Mouse (Mus musculus) brain, embryonic 14.5 days (tissue): Measurements from ENCODE around the gene Hnrnpul2. TPM values are rescaled to one million over a fixed set of nuclear protein-coding genes. Genes with fewer than 3 reads are reported as not detected.
"Not testable (repeated sequence)": the region's sequence is repeated elsewhere in the genome, so short reads cannot be mapped to it uniquely, and the experiment has no call there.

ENCODE experiments used
- DNase-seq: peaks from one replicate; pipeline ENCODE4 v3.0.0-alpha.2; 2011; ENCODE audit warnings: low read depth
- CTCF ChIP-seq: fragments of 200-500 bp; IDR thresholded peaks from 2 replicates; pipeline ENCODE4 v1.5.1; 2012; ENCODE audit warnings: inconsistent platforms, mild to moderate bottlenecking, moderate library complexity, borderline replicate concordance; ENCODE audit not compliant: insufficient read depth, insufficient read length; ENCODE audit errors: extremely low read depth
- POLR2A ChIP-seq: fragments of 200-500 bp; IDR thresholded peaks from 2 replicates; pipeline ENCODE4 v1.6.1; 2012; ENCODE audit warnings: mild to moderate bottlenecking, inconsistent platforms, borderline replicate concordance; ENCODE audit not compliant: poor library complexity, insufficient read depth, insufficient read length, severe bottlenecking; ENCODE audit errors: extremely low read depth
- polyA plus RNA-seq: library from polyadenylated mRNA; depleted of rRNA; stranded (reverse); fragments of >200 nt; gene quantifications from 2 replicates; pipeline ENCODE4 v1.2.3, GENCODE M21; 2012

Hnrnpul2 gene
- polyA plus RNA-seq, 1 experiment = 85.5 TPM

DNA sequence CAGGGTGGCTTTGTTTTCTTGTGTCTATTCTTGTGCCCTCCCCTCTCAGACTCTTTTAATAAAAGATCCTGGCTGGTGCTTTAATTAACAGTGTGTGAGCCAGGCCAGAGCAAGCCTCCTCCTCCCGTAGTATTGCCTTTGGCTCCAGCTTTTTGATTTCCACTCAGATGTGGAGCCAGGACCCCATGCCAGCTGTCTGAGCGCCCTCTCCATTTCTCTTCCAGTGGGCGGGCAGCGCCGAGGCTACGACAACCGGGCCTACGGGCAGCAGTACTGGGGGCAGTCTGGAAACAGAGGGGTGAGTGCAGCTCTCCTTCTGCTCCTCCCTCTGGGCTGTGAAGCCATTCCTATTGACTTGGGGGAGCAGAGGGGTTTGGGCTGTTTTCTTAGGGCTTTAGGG is 10.9 kb downstream of the Hnrnpul2 start:
- TF ChIP-seq CTCF (no peak), POLR2A (no peak)
- peak; percentile 50 for DNase-seq

DNA sequence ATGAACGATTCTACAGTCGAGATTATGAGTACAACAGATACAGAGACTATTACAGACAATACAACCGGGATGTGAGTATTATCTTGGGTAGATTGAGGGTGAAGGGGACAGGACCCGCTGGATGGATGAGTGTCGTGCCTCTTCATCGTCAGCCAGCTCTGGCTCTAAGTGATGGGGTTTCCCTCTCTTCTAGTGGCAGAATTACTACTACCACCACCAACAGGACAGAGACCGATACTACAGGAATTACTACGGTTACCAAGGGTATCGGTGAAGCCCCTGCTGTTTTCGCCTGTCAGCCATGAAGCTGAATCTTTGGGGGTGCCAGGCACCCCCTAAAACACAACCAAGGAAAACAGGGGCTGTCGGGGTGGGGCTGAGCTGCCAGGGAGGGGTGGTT is 11.5 kb downstream of the Hnrnpul2 start:
- peak; percentile 6; the same call in 1 of the 2 replicates for TF ChIP-seq CTCF
- no peak for TF ChIP-seq POLR2A
- no peak for DNase-seq

DNA sequence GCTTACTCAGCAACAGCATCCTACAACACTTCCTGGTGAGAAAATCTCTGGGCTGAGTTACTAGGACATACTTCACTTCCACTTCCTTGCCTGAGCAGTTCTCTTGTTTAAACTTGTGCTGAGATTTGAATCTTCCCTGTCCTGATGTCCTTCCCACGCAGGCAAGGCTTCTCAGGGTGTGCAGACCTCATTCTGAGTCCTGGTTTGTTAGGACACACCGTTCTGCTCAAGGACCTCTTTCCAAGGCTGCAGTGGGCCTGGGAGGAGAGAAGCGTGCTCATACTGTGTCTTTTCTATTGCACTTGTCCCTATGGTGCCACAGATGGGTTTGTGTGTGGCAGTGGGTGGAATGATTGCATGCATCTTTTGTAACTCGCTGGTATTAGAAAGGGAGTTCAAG is 13.2 kb downstream of the Hnrnpul2 start:
- TF ChIP-seq POLR2A = no peak
- no peak for TF ChIP-seq CTCF
- no peak for DNase-seq

DNA sequence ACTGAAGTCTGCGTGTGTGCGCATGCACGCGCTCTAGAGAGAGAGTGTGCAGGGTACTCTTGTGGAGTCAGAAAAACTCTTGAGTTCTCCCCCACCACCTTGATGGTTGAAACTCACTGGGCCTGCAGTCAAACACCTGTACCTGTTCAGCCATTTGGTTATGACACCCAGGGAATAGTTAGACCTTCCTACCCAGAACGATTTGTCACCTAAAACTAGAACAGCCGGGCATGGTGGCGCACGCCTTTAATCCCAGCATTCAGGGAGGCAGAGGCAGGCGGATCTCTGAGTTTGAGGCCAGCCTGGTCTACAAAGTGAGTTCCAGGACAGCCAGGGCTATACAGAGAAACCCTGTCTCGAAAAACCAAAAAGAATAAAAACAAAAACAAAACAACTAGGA is 16.5 kb downstream of the Hnrnpul2 start:
- DNase-seq = not testable (repeated sequence)

DNA sequence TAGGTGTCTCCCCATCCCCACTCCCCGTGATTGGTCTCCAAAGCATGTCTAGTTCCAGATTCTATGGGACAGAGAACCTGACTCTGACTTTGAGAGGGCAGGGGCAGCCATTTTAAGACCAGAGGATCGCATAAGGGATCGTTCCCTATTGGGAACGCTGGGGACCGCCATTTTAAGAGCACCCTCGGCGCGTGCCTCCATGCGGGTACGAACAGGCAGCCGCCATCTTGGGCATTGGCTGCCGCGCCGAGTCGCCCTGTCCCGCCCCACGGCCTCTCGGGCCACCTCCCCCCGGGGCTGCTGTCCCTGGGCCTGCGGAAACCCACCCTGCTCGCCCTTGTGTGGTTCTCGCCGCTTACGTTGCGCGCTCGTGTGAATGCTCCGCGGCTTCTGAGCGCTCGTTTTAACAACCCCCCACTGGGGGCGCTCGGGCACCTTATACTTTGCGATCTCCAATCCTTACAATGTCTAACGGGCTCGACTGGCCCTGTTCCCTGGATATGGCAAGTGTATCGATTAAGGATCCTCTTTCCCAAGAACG is 17.5 kb downstream of the Hnrnpul2 start, which contains the start of gene Bscl2:
Gene Bscl2, plus strand, starts transcription at position 217 of the 541 bp plus-strand sequence.
- TF ChIP-seq CTCF = peak; percentile 59
- peak; percentile 53; the same call in 1 of the 2 replicates for TF ChIP-seq POLR2A
- peak; percentile 94 for DNase-seq

DNA sequence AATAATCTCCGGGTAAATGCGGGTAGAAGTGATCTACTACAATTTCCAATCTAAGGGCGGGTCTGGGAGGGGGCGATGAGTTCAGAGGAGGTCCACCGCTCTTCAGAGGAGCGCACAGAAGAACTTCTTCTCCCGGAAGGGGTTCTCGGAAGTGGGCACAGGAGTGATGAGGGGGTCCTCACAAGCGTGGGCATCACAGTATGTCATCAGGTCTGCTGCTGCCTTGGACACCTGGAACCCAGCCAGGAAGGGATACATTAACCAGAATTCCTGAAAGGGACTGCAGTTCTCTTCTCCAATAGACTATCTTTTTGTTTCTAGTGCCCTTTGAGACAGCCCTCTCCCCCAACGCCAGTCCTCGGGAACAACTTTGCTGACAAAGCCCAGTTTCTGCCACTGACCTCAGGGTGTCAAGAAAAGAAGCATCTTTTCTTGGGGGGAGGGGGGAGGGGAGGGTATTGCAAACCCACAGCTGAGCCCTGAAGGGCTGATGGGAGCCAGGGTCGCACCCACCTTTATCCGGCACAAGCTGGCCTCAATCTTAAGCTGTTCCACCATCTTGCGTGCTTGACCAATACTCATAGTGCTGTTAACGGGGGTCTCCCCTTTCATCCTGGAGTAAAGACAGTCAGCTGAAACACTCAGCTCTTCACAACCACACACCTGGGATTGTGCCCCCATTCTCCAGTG is 18.4 kb downstream of the Hnrnpul2 start:
- peak; percentile 65 for DNase-seq
- TF ChIP-seq POLR2A = no peak

DNA sequence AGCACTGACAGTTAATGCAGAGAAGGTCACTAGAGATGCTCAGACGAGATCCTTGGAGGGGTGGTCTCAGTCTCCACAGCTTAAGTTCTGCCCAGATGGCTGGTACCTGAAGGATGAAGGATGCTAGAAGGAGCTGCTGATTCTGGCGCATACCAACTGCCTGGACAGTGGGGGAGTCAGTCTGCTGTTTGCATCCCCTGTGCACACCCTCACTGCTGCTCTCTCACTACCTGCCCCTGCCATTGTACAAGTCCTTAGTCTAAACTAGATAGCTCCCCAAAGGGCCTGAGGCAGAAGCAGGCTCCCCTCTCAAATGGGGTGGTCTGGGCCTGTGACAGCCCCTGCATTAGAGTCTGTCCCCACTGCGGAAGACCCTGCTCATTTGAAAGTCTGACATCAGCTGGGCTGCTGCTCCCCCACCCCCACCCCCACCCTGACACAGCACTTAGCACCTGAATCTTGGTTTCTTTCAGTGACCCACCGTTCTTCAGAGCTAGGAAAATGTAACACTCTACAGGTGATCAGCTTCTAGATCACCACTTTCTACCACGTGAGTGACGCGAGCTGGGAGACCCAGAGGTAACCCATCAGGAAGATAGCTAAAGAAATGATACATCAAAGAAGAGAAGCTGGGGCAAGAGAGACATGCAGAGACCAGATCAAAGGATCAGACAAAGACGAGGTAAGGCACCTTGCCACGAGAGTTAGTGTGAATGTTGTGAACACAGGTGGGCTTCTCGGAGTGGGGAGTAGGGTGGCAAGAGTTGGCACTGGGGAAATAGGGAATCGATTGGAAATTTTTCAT is 19.5 kb downstream of the Hnrnpul2 start, which contains the start of gene Gng3:
Gene Gng3, minus strand, starts transcription at position 92 of the 805 bp plus-strand sequence.
- peak; percentile 98 for DNase-seq
- peak; percentile 34; the same call in 1 of the 2 replicates for TF ChIP-seq POLR2A
- TF ChIP-seq CTCF = no peak

DNA sequence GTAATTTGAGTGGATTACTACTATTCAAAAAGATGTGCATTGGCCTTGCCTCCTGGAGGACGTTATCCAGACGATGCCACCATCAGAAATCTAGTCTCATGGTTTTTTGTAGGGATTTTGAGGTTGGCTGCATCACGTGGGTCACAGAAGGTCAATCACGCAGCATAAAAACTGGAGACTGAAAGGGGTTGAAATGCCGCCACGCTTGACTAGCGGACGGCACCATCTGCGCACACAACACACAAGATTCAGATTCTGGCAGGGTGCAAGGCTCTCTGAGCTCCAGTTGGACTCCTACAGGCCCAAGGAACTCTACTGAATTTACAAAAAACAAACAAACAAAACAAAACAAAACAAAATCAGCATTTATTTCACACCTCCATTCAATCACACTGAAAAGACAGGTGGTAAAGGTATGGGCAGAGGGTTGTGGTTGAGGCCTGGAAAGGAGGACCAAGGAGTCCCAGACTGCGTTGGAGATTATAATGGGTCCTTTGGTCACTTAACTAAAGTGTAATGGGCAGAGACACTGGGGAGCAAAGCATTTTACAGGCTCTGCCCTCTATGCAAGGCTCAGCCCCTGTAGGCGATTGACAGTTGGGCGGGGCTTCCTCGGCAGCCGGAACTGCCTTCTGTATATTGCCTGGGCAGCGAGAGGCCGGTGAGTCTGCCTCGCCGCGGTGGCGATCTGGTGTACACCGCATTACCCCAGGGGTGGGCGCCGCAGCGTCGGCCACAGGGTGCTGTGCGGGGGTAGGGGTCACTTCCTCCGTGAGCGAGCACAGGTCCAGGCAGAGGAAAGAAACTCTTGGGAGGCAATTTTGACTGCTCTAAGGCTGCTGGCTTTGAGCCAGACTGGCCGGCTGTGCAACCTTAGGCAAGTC is 20.3 kb downstream of the Hnrnpul2 start:
- DNase-seq = peak; percentile 82
- TF ChIP-seq CTCF (no peak), POLR2A (no peak)

DNA sequence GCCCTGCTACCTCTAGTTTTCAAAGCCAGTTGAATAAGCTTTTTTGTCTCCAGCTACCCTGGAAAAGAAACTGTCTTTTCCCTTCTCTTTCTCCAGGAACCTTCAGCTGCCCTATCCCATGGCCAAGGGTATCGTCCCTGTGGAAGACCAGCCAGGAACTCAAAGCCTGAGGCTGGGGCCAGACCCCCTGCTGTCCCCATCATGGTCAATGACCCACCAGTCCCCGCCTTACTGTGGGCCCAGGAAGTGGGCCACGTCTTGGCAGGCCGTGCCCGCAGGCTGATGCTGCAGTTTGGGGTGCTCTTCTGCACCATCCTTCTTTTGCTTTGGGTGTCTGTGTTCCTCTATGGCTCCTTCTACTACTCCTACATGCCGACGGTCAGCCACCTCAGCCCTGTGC is 21.2 kb downstream of the Hnrnpul2 start:
- no peak for DNase-seq
- no peak for TF ChIP-seq POLR2A
- no peak for TF ChIP-seq CTCF

DNA sequence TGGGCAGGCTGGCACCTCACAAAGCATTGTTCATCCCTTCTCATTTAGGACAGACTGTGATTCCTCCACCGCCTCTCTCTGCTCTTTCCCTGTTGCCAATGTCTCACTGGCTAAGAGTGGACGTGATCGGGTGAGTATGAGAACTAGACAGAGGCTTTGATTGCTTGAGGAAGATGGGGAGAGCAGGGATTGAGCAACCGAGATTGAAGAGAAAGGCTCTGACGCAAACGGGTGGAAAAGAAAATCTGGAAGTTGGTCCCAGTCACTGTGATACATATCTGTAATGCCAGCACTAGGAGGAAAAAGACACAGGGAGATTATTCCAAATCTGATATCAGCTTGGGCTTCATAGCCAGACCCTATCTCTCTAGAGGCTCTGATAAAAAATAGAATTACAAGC is 23.2 kb downstream of the Hnrnpul2 start:
- no peak for DNase-seq
- TF ChIP-seq CTCF (no peak), POLR2A (no peak)
